Mouse (Mus musculus) small intestine, adult 2 months (tissue): ENCODE data around the gene Nudc.

Experiments
- CTCF ChIP-seq: fragments of 200-500 bp; IDR thresholded peaks from 2 replicates; pipeline ENCODE4 v1.5.1; 2012; ENCODE audit warnings: low read depth, mild to moderate bottlenecking, control low read depth, inconsistent platforms, low read length, moderate library complexity, mixed read lengths; ENCODE audit not compliant: insufficient replicate concordance, insufficient read length; ENCODE audit errors: extremely low read depth
- POLR2A ChIP-seq: fragments of 200-500 bp; IDR thresholded peaks from 2 replicates; pipeline ENCODE4 v1.6.1; 2012; ENCODE audit warnings: low read depth, mild to moderate bottlenecking, control low read depth, inconsistent platforms, low read length, moderate library complexity

DNA sequence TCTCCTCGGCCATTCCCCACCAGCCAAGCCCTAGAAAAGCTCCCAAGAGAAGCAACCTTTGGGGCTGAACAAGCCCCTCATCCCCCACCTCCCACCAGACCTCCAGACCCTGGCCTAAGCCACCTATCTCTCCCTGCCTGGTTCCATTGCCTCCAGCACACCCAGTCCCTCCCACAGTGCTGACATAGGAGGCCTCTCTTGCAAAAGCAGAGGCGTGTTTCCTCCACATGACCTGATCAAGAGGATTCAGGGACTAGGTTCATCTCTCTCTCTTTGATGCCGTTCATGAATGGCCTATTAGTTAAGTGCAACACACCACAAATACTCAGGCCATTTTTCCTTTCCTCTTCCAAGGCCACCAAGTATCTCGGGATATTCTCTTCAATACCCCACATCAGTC, 14.1 kb upstream of the Nudc start:
- TF ChIP-seq CTCF: no peak
- TF ChIP-seq POLR2A: no peak
